Mouse (Mus musculus): ENCODE results near the gene Pik3ap1. TPM values are rescaled to one million over a fixed set of nuclear protein-coding genes. Genes with fewer than 3 reads are reported as not detected.

The Pik3ap1 gene
- polyA plus RNA-seq, 1 experiment from 2014 or later = 2.3 TPM

DNA sequence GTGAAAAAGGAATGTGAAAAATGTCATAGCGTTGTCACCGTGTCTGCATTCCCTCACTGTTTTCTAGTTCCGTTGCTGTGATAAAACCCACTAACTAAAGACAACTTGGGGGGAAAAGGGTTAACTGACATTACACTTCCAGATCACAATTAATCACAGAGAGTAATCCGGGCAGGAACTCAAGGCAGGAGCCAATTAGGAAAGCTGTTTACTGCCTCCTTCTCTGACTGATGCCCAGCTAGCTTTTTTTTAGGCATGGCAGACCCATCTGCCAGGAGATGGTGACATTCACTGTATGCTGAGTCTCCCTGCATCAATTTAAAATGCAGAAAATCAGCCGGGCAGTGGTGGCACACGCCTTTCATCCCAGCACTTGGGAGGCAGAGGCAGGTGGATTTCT is 4.4 kb upstream of the Pik3ap1 start:
- Histone ChIP-seq H3K27me3 (replicated peaks; ENCODE audit: control insufficient read depth, insufficient read depth, low read length) (peaks cover 3% of the 10 kb centered on the region; the same call in 1 of the 2 replicates), H3K4me1 (ENCODE audit: control insufficient read depth, insufficient read depth, low read depth, low read length) (peaks cover 8% of the 10 kb centered on the region), H3K9ac (ENCODE audit: low read depth, low read length) (no peak overlapping the region), H3K9me3 (ENCODE audit: control insufficient read depth, low read length) (no peaks in the 10 kb centered on the region), H3K4me2 (ENCODE audit: low read length) (no peak overlapping the region), H3K27ac (ENCODE audit: low read depth, low read length) (no peak overlapping the region), H3K36me3 (ENCODE audit: control insufficient read depth, insufficient read depth, low read length) (no peaks in the 10 kb centered on the region), H3K4me3 (ENCODE audit: low read length) (no peak overlapping the region)
- 50% methylated on average over 6 of the region's 6 CpGs for WGBS
- ATAC-seq = no peak

DNA sequence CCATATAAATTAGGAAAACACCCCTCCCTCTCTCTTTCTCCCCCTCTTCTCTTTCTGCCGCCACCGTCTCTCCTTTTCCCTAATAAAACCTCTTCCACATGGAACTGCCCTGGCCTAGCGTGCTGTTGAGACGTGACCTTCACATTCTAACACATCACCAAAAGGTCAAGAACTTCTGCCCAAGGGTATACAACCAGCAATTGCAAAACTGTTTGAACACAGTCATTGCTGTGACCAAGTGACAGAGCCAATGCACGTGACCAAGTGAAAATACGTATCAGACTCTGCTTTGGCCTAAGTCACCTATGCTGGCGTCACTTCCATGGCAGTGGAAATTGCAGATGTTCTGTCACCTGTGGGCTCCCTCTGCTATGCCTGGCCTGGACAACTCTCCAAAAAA is 3.3 kb upstream of the Pik3ap1 start:
- Histone ChIP-seq H3K4me3 (ENCODE audit: low read length) (no peak overlapping the region), H3K9ac (ENCODE audit: low read depth, low read length) (no peak overlapping the region), H3K36me3 (ENCODE audit: control insufficient read depth, insufficient read depth, low read length) (no peaks in the 10 kb centered on the region), H3K4me2 (ENCODE audit: low read length) (no peak overlapping the region), H3K27me3 (replicated peaks; ENCODE audit: control insufficient read depth, insufficient read depth, low read length) (peaks cover 6% of the 10 kb centered on the region; the same call in 1 of the 2 replicates), H3K9me3 (ENCODE audit: control insufficient read depth, low read length) (no peaks in the 10 kb centered on the region), H3K27ac (ENCODE audit: low read depth, low read length) (no peak overlapping the region), H3K4me1 (ENCODE audit: control insufficient read depth, insufficient read depth, low read depth, low read length) (peaks cover 8% of the 10 kb centered on the region)
- WGBS = 94% methylated on average over 7 of the region's 7 CpGs
- no peak for ATAC-seq

DNA sequence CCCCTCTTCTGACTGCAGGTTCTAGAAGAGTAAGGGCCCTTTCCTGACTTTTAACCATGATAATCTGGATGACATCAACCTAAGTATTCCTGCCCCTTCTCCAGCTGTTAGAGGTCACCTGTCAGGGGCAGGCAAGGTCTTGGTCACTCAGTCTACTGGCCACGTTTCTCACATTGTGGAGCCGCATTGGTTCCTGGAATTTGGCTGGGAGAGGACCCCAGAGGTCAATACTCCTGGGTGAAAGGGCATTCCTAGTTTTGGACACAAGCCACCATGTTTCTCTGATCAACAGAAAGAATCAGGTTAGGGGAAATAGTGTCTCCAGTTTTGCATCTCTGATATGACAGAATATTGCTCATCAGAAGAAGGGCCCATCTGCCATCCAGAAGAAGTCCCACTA is 2.4 kb upstream of the Pik3ap1 start:
- no peak overlapping the region for H3K4me3 ChIP-seq (ENCODE audit: low read length)
- WGBS = 76% methylated on average over 2 of the region's 2 CpGs
- H3K9ac ChIP-seq (ENCODE audit: low read depth, low read length) = no peak overlapping the region
- no peak overlapping the region for H3K4me2 ChIP-seq (ENCODE audit: low read length)
- no peak for ATAC-seq
- H3K27me3 ChIP-seq (replicated peaks; ENCODE audit: control insufficient read depth, insufficient read depth, low read length) = peaks cover 6% of the 10 kb centered on the region; the same call in 1 of the 2 replicates
- H3K9me3 ChIP-seq (ENCODE audit: control insufficient read depth, low read length) = no peaks in the 10 kb centered on the region
- peaks cover 8% of the 10 kb centered on the region for H3K4me1 ChIP-seq (ENCODE audit: control insufficient read depth, insufficient read depth, low read depth, low read length)
- H3K36me3 ChIP-seq (ENCODE audit: control insufficient read depth, insufficient read depth, low read length) = no peaks in the 10 kb centered on the region
- no peak overlapping the region for H3K27ac ChIP-seq (ENCODE audit: low read depth, low read length)

DNA sequence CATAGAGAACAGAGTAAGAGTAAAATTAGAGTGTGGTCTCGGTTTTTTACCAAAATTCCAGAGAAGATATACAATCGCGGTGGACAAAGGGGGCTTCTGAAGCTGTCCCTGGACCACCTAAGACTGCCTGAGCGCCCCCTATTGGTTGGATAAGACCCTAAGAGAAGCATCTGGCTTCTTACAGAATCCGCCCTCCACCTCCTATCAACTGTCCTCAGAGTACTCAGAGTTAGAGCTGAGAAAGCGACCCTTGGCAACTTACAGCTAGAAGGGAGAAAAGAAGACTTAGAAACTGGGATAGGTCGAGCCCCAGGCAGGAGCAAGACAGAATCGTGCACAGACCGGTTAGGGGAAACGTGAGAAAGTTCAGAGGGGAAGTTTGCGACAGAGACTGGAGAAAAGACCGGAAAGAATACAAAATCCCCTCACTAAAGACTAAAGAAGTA is 473 bp downstream of the Pik3ap1 start:
- Histone ChIP-seq H3K9ac (ENCODE audit: low read depth, low read length) (peak overlapping the region; percentile 51; the same call in 1 of the 2 replicates), H3K27me3 (replicated peaks; ENCODE audit: control insufficient read depth, insufficient read depth, low read length) (peaks cover 6% of the 10 kb centered on the region; the same call in 1 of the 2 replicates), H3K9me3 (ENCODE audit: control insufficient read depth, low read length) (no peaks in the 10 kb centered on the region), H3K27ac (ENCODE audit: low read depth, low read length) (no peak overlapping the region), H3K36me3 (ENCODE audit: control insufficient read depth, insufficient read depth, low read length) (no peaks in the 10 kb centered on the region), H3K4me2 (ENCODE audit: low read length) (peak overlapping the region; percentile 93), H3K4me1 (ENCODE audit: control insufficient read depth, insufficient read depth, low read depth, low read length) (peaks cover 8% of the 10 kb centered on the region), H3K4me3 (ENCODE audit: low read length) (peak overlapping the region; percentile 50)
- no peak for ATAC-seq
- 12% methylated on average over 12 of the region's 12 CpGs for WGBS

DNA sequence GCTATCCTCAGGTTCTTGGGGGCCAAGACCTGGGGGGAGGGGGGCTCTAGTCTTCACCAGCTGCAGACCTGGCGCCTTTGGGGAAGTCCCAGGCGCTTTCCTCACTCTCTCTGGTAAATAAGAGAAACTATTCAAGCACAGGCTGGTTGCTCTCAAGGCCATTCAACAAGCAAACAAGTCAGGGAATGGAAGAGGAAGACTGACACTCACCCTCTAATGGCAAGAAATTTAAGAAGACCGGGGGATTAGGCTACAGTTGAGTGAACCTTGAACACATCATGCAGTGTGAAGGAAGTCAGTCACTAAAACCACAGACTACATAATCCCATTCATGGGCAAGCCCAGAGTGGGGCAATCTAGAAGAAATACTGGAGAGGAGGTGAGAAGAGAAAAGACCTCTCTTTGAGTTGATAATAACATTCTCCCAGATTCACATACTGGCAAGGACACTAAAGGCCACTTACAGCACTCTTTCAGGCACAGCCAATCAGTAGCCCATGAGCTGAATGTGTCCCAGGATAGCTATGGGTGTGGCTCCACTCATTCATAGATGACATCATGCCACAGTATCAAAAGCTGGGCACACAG is 2.4 kb downstream of the Pik3ap1 start:
- H3K9me3 ChIP-seq (ENCODE audit: control insufficient read depth, low read length) = no peaks in the 10 kb centered on the region
- no peak overlapping the region for H3K4me2 ChIP-seq (ENCODE audit: low read length)
- H3K9ac ChIP-seq (ENCODE audit: low read depth, low read length) = no peak overlapping the region
- ATAC-seq = no peak
- peaks cover 8% of the 10 kb centered on the region for H3K4me1 ChIP-seq (ENCODE audit: control insufficient read depth, insufficient read depth, low read depth, low read length)
- no peak overlapping the region for H3K27ac ChIP-seq (ENCODE audit: low read depth, low read length)
- peaks cover 6% of the 10 kb centered on the region; the same call in 1 of the 2 replicates for H3K27me3 ChIP-seq (replicated peaks; ENCODE audit: control insufficient read depth, insufficient read depth, low read length)
- WGBS = 86% methylated on average over 3 of the region's 3 CpGs
- H3K36me3 ChIP-seq (ENCODE audit: control insufficient read depth, insufficient read depth, low read length) = no peaks in the 10 kb centered on the region
- H3K4me3 ChIP-seq (ENCODE audit: low read length) = no peak overlapping the region

DNA sequence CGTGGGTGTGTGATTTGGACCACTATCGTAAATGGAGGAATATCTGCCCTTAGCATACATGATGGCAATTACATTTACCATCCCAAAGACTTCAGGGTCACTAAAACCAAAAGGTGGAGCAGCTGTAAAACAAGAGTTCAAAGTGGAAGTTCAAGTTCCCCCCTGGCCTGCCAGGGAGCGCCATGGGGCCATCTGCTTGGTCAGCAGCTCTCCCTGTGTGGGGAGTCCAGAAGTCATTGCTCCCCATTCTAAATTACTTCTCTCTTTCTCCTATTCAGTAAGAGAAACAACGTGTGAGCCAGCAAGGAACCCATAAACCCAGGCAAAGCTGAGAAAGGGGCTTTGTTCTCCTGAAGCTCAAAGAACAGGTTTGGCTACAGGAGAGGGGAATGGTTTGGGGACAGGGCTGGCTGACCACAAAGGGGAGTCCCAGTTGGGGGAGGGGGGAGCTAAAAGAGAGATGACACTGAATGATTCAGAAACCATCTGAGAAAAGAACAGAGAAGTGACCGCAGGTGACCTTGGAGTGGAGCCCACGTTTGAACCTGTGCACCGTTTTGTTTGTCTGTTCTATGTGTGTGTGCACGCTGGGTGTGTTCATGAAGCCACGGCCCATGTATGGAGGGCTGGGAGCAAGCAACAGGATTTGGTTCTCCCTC is 3.2 kb downstream of the Pik3ap1 start:
- Histone ChIP-seq H3K9ac (ENCODE audit: low read depth, low read length) (no peak overlapping the region), H3K4me3 (ENCODE audit: low read length) (no peak overlapping the region), H3K4me1 (ENCODE audit: control insufficient read depth, insufficient read depth, low read depth, low read length) (peaks cover 8% of the 10 kb centered on the region), H3K27me3 (replicated peaks; ENCODE audit: control insufficient read depth, insufficient read depth, low read length) (peaks cover 6% of the 10 kb centered on the region; the same call in 1 of the 2 replicates), H3K27ac (ENCODE audit: low read depth, low read length) (no peak overlapping the region), H3K9me3 (ENCODE audit: control insufficient read depth, low read length) (no peaks in the 10 kb centered on the region), H3K4me2 (ENCODE audit: low read length) (no peak overlapping the region), H3K36me3 (ENCODE audit: control insufficient read depth, insufficient read depth, low read length) (no peaks in the 10 kb centered on the region)
- WGBS = 75% methylated on average over 9 of the region's 9 CpGs
- no peak for ATAC-seq

DNA sequence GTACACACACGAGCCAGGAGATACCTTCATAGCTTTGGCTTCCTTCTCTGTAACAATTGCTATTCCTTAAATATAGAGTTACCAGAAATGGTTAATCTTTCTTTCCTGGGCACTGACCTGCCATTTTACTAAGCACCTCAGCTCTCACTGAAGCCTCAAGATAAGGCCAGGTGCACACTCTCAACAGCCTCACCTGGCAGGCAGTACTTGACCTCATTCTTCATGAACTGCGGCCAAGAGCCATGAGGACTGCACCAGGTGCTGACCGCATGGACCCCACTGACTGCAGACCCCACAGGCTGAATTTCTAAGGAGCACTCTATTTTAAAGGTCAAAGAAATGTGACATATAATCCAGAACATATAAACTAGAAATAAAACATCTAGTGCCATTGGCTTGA is 5.7 kb downstream of the Pik3ap1 start:
- no peak overlapping the region for H3K9ac ChIP-seq (ENCODE audit: low read depth, low read length)
- H3K4me2 ChIP-seq (ENCODE audit: low read length) = no peak overlapping the region
- no peaks in the 10 kb centered on the region for H3K4me1 ChIP-seq (ENCODE audit: control insufficient read depth, insufficient read depth, low read depth, low read length)
- H3K9me3 ChIP-seq (ENCODE audit: control insufficient read depth, low read length) = no peaks in the 10 kb centered on the region
- peaks cover 3% of the 10 kb centered on the region; the same call in 1 of the 2 replicates for H3K27me3 ChIP-seq (replicated peaks; ENCODE audit: control insufficient read depth, insufficient read depth, low read length)
- no peak overlapping the region for H3K4me3 ChIP-seq (ENCODE audit: low read length)
- no peak overlapping the region for H3K27ac ChIP-seq (ENCODE audit: low read depth, low read length)
- WGBS = 94% methylated on average over 3 of the region's 3 CpGs
- H3K36me3 ChIP-seq (ENCODE audit: control insufficient read depth, insufficient read depth, low read length) = no peaks in the 10 kb centered on the region
- ATAC-seq = no peak

DNA sequence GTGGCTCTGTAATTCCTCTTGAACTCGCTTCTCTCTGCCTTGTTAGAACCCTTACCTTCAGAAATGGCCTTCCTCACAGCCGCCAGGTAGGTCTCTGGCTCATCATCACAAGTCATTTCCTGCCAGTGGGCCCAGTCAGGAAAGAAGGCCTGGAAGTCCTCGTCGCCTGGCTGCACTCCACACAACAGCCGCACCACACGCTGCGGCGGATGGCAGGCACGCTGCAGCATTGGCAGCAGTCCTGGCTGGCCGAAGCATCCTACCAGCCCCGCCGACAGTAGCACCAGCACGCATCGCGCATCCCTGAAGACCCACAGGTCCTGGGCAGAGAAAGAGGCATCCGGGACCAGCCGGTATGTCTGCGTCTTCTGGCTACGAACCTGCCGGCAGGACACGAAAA is 9.1 kb downstream of the Pik3ap1 start:
- H3K36me3 ChIP-seq (ENCODE audit: control insufficient read depth, insufficient read depth, low read length) = no peaks in the 10 kb centered on the region
- no peak overlapping the region for H3K4me2 ChIP-seq (ENCODE audit: low read length)
- H3K4me1 ChIP-seq (ENCODE audit: control insufficient read depth, insufficient read depth, low read depth, low read length) = no peaks in the 10 kb centered on the region
- H3K4me3 ChIP-seq (ENCODE audit: low read length) = no peak overlapping the region
- no peaks in the 10 kb centered on the region for H3K9me3 ChIP-seq (ENCODE audit: control insufficient read depth, low read length)
- H3K27ac ChIP-seq (ENCODE audit: low read depth, low read length) = no peak overlapping the region
- ATAC-seq = no peak
- H3K27me3 ChIP-seq (replicated peaks; ENCODE audit: control insufficient read depth, insufficient read depth, low read length) = no peaks in the 10 kb centered on the region
- H3K9ac ChIP-seq (ENCODE audit: low read depth, low read length) = no peak overlapping the region
- 80% methylated on average over 21 of the region's 21 CpGs for WGBS

DNA sequence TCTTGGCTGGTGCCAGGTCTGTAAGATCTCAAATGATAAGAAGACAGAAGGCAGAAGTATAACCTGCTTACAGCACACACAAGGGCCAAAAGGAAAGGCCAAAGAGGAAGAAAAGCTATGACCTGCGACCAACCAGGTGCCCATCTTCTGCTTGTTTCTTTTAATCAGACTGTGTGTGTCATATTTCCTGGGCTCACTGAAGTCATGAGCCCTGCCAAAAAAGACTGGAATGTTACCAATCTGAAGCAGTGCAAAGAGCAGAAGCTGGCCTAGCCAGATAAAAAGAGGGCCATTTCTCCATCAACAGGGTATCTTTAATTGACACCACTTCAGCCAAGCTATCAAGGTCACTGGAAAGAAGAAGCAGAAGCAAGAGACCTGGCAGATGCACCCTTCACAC is 9.8 kb downstream of the Pik3ap1 start:
- no peak for ATAC-seq

More for the DNA sequence above, 9.8 kb downstream of the Pik3ap1 start:
- H3K9me3 ChIP-seq (ENCODE audit: control insufficient read depth, low read length) = no peaks in the 10 kb centered on the region
- H3K4me3 ChIP-seq (ENCODE audit: low read length) = no peak overlapping the region
- H3K27me3 ChIP-seq (replicated peaks; ENCODE audit: control insufficient read depth, insufficient read depth, low read length) = no peaks in the 10 kb centered on the region
- H3K4me1 ChIP-seq (ENCODE audit: control insufficient read depth, insufficient read depth, low read depth, low read length) = no peaks in the 10 kb centered on the region
- no peak overlapping the region for H3K27ac ChIP-seq (ENCODE audit: low read depth, low read length)
- no peaks in the 10 kb centered on the region for H3K36me3 ChIP-seq (ENCODE audit: control insufficient read depth, insufficient read depth, low read length)
- H3K4me2 ChIP-seq (ENCODE audit: low read length) = no peak overlapping the region
- WGBS = 100% methylated on average over 1 of the region's 1 CpGs
- no peak overlapping the region for H3K9ac ChIP-seq (ENCODE audit: low read depth, low read length)

Measured in hindbrain, embryonic 16.5 days (tissue).